Mouse (Mus musculus): ENCODE measurements around the gene Lce3c.

The Lce3c gene

GRCm38 (mm10) chr3:92944186-92944585 lies at the start of gene Lce3c:
Gene Lce3c (plus strand): TSS chr3:92944486.
- DNase-seq (ENCODE audit: low read depth, low spot score) = no peak

- DNase-seq (ENCODE audit: low read depth, low spot score) = no peak
Observed at GRCm38 (mm10) chr3:92894489-92894888, 49.8 kb upstream of the Lce3c start.

GRCm38 (mm10) chr3:92902992-92903391 lies 41.3 kb upstream of the Lce3c start:
- peak; percentile 6 for DNase-seq (ENCODE audit: low read depth, low spot score)

GRCm38 (mm10) chr3:92903640-92904039 lies 40.6 kb upstream of the Lce3c start:
- no peak for DNase-seq (ENCODE audit: low read depth, low spot score)

GRCm38 (mm10) chr3:92905182-92905581 lies 39.1 kb upstream of the Lce3c start:
- DNase-seq (ENCODE audit: low read depth, low spot score) = no peak

GRCm38 (mm10) chr3:92907571-92907970 lies 36.7 kb upstream of the Lce3c start:
- peak; percentile 3 for DNase-seq (ENCODE audit: low read depth, low spot score)

- no peak for DNase-seq (ENCODE audit: low read depth, low spot score)
Observed at GRCm38 (mm10) chr3:92920364-92920763, 23.9 kb upstream of the Lce3c start.

- DNase-seq (ENCODE audit: low read depth, low spot score) = no peak
Observed at GRCm38 (mm10) chr3:92926130-92926529, 18.2 kb upstream of the Lce3c start, which contains the start of gene Lce3a. Gene Lce3a (minus strand): TSS chr3:92926230.

GRCm38 (mm10) chr3:92932679-92933078 lies 11.6 kb upstream of the Lce3c start, which contains the start of gene Lce3b:
Gene Lce3b (plus strand): TSS chr3:92932979.
- DNase-seq (ENCODE audit: low read depth, low spot score) = no peak

GRCm38 (mm10) chr3:92957090-92957489 lies 12.8 kb downstream of the Lce3c start, which contains the start of gene Lce3d:
Gene Lce3d (plus strand): TSS chr3:92957390.
- DNase-seq (ENCODE audit: low read depth, low spot score) = no peak

- DNase-seq (ENCODE audit: low read depth, low spot score) = no peak
Observed at GRCm38 (mm10) chr3:92966761-92967160, 22.5 kb downstream of the Lce3c start, which contains the start of gene Lce3e. Gene Lce3e (plus strand): TSS chr3:92967061.

GRCm38 (mm10) chr3:92978484-92978883 lies 34.2 kb downstream of the Lce3c start:
- no peak for DNase-seq (ENCODE audit: low read depth, low spot score)

- DNase-seq (ENCODE audit: low read depth, low spot score) = no peak
Observed at GRCm38 (mm10) chr3:92991926-92992325, 47.6 kb downstream of the Lce3c start, which contains the start of gene Lce3f. Gene Lce3f (plus strand): TSS chr3:92992226.
